Mouse (Mus musculus) Muller cell, postnatal 12 days (primary cell): ENCODE measurements around the gene Lix1.
"Not testable (repeated sequence)": the region's sequence is repeated elsewhere in the genome, so short reads cannot be mapped to it uniquely, and the experiment has no call there.

Source experiments
- DNase-seq: peaks from one replicate; pipeline ENCODE4 v3.0.0-alpha.2; 2015; ENCODE audit errors: inconsistent ontology term

The Lix1 gene

DNA sequence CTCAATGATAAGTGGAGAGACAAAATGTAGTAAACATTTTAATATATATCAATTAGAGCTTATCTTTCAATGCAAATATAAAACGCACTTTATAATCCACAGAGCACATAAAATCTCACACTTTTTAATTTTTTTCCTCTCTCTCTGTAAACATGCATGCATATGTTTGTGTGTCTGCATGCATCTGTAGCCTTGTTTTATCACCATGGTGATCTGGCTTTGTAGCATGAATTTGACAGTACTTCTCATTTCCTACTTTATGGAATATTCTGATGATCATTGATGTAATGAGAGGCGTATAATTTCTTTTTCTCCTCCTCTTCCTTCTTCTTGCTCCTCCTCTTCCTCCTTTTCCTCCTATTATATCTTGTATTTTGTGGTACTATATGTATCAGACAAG lies 9.7 kb downstream of the Lix1 start:
- no peak for DNase-seq

DNA sequence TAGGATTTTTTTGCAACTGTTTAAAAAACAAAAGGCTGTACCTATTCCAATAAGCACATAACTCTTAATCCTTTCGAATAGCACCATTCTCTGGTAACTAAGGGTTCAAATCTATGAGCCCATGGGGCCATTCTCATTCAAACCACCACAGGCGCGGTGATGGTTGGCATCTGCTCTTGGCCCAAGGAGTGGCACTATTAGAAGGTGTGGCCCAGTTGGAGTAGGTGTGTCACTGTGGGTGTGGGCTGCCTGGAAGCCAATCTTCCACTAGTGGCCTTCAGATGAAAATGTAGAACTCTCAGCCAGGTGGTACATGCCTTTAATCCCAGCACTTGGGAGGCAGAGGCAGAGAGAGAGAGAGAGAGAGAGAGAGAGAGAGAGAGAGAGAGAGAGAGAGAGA lies 11.7 kb downstream of the Lix1 start:
- DNase-seq: no peak

DNA sequence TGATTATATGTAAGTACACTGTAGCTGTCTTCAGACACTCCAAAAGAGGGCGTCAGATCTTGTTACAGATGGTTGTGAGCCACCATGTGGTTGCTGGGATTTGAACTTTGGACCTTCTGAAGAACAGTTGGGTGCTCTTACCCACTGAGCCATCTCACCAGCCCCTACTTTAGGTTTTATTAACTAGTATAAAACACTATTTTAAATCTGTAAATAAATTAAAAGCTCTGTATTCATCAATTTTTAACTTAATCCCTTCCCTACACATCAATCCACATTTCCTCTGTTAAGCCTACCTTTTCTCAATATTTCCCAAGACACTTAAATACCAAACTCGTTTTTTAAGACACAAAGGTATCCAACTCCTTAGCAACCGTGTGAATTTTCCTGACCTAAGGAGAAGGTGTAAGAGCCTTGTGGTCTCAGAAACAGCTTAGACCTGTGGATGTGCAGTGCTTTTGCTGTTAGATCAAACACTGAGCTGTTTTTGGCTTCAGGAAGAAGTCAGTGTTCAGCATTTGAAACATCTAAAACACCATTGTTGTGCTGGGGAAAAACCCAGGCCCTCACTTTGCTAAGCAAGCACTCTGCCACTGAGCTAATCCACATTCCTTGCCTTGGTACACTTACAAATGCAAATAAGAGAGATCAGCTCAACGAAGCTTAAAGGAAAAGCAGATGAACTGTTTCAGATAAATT lies 22.3 kb downstream of the Lix1 start:
- peak; percentile 49 for DNase-seq

DNA sequence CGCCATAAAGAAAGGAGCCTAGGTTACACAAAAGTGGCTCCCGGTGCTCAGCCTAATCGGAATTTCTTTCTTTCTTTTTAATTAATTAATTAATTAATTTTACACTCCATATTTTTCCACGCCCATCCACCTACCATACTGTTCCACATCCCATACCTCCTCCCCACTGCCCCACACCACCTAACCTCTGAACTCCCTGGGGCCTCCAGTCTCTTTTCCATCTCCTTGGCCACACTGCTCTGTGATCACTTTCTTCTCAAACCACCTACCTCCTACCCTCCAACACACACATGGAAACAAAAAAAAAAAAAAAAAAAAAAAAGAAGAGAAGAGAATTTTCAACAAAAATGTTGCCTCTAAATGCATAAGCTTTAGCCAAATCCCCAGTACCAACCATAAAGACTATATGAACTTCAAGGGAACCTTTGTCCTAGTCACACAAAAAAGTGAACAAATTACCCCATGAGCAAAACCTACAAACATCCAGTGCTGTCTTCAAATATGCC lies 22.9 kb downstream of the Lix1 start:
- no peak for DNase-seq

DNA sequence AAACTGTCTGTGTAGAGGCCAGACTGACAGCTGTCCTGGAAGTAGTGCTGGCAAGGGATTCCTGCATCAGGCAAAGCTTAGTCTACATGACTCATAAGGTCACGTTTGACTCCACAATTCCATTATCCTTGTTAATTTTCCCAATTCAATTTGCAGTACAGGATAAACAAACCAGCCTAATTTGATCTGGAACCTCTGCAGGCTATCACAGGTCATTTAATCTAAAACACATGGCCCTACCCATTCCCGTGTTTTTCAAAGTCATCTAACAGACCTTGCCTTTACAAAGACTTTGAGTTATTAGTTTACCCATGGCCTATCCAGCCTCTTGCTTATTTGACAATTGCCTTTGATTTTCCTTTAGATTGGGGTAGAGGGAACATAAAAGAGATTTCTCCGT lies 23.4 kb downstream of the Lix1 start:
- DNase-seq: no peak

DNA sequence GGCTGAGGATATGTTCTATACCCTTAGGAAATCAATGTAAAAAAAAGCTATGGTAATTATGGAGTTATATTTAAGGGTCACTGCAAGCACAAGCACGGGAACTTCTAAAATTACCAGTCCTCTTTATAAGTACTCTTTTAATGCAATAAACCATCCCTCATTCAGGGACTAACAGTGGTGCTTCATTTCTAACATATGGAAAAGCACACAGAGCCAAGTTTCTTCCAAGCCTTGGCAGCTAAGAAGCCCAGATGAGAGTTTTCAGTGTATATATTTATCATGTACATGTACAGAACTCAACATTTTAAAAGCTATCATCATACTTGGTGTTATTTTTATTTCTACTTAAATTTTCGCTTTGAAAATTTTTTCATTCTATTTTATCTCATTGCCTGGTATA lies 26.4 kb downstream of the Lix1 start:
- DNase-seq: no peak

DNA sequence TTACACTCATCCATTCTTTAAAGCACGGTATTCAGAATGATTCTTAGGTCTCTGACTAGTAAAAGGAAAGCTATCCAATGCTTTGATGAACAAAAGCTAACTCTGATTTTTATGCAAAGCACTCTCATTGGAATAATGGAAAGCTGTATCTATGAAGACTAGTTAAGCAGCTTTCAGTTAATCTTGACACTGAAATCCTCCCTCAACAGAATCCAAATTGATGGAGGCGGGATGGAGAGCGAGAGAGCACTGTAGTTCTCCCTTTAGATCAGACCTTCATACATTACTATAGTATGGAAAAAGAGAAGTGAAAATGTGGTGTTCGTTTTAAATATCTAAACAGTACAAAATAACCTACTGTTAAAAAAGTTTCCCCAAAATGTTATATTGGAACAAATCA lies 31.2 kb downstream of the Lix1 start:
- DNase-seq: no peak

DNA sequence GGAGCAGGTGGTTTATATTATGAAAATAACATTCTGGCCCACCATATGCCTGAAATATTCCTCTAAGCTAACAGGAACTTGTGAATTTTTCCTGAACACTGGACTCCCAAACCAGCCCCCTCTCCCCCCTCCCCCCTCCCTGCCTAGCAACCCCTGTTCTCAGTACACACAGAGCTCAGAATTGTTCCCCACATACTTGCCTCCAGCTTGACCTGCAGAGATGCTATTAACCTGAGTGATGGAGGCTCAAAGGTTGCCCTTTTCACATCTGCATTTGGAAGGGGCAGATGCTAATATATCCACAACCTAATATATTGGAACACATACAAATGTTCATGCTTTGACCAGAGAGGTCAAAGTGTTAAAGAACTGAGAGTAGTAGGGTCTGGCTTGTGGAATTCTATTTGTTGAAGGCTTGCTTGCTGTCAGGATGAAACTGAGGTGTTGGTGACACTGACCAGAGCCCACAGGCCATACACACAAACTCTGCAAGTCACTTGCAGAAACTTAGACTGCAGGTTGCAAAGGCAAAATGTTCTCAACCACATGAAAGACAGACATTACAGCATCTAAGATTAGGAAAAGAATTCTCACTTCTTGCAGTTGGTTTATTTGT lies 36.2 kb downstream of the Lix1 start:
- no peak for DNase-seq

DNA sequence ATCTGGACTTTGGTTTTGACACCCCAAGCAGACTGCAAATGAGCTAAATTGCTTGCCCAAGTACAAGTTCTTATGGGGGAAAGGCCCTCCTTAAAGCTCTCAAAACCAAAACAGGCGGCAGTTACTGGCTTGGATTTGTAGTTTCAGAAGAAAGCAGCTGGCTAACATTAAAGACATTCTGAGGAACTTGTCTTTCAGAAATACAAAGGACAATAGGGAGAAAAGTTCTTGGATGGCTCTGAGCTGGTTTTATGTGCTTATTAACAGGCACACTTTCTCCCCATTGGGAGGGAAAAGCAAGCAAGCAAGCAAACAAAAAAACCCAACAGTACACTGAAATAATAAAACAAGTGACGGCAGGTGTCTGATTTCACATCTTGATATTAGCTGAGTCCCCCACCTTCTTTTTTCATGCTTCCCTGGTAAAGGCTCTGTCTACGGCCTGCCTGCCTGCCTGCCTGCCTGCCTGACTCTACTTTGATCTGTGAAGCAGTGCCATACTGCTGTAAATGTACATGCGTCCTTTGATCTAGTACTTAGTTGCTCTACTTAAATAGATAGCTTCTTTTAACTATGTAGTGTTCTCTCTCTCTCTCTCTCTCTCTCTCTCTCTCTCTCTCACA lies 39.5 kb downstream of the Lix1 start:
- DNase-seq: no peak

DNA sequence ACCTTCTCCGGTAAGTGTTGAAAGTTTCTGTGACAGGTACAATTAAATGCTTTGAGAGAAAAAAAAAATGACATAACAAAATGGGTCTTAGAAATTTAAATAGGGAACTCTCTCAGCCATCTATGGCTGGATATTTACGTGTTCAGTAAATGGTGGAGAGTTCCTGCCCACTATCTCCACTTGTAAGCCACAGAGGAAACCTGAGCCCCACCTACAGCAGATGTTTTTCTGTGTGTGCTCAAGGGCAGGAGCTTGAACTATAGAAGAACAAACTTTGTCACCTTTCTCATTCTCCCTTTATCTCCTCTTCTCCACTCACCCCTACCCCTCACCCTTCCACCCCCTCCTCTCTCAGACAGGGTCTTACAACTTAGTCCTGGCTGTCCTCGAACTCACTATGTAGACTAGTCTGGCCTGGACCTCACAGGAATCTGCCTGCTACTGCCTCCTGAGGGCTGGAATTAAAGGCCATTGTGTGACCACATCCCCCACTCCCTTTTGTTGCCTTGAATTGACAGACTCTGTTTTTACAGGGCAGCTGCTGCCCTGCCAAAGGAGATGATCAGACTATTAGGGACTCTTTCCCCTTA lies 41.9 kb downstream of the Lix1 start:
- DNase-seq: no peak

DNA sequence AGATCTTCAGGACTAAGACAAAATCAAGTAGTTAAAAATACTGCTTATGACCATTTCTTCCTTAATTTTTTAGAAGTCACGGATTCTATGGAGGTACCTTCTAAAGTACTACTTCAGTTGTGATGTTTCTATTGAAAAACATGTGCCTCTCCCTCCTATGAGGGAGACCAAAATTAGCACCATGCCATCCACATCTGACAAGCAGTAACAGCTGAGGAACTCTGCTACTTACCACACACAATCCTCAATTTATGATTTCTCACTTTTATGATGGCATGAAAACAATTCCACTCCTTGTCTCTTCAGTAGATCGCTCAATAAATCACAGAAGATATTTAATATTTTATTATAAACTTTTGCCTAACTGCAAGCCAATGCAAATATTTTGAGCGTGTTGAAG lies 44.2 kb downstream of the Lix1 start:
- no peak for DNase-seq

DNA sequence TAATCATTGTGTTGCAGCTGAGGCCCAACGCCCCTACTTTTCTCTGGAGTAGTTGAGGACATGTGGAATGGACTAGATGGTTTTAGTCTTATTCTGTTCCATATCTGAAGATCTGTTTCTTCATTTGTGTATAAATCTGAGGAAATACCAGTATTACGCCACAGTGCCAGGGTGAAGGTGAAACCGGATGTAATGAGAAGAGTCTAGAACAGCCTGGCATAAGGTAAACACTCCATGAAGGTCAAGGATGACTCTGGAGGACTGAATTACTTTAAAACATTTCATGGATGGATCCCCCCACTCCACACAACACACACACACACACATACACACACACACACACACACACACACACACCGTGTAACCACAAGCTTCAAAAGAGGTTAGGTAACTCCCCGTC lies 45.3 kb downstream of the Lix1 start:
- no peak for DNase-seq

DNA sequence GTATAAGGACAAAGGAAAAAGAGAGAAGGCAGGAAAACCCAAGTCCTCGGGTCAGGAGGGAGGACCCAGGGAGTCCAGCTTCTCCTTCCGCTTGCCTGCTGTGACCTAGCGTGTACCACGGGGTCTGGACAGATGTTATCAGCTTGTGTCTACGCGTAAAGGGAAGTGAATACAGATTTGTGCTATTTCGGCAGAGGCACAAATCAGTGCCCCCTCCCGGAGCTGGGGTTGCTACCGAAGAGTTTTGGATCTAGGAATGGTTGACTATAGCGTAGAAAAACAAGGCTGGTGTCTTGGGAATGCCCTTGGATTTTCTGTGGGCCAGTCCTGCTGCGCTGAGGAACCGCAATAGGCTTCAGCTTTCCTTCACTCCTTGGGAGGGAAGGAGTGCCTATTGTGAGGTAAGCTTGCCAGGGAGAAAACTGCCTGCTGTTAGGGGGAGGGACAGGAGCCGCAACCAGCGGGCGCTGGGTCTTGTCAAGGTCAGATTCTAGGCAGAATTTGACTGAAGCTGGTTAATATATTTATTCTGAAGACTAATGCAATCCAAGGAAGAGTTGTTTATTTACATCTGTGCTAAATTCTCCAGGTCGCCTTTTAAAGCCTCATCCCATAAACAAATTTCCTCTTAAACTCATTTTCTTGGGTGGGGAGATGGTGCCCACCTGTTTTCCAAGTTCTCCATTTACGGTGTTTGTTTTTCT lies 46.4 kb downstream of the Lix1 start:
- DNase-seq: peak; percentile 32

DNA sequence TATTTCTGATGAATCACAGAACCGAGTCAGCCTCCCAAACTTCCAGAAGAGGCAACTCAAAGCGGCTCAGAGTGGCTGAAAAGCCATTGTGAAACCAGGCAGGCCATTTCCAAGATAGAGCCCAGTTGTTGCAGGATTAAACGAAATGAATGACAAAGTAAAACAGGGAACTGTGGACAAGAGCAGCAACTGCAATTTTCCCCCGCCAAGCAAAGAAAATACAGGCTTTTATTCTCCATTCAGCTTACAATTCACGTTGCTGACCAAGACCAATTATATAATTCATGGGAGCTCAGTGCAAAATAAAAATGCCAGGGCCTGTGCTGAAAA lies 46.9 kb downstream of the Lix1 start:
- peak; percentile 26 for DNase-seq

DNA sequence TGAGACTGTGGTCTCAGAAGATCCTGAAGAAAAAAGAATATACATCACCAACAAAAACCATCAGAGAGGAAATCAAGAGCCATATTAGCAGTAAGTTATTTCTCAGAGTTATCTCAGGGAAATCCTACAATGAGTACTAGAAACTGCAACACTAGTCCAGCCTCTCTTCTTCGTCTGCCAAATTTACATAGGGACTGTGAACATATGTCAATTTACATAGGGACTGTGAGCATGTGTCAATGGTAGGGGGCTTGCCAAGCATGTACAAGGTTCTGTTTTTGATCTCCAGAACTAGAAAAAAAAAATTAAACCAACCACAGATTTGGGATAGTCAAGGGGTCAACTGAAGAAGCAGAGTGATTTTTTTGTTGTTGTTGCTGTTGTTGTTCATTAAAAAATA lies 48.6 kb downstream of the Lix1 start:
- no peak for DNase-seq

DNA sequence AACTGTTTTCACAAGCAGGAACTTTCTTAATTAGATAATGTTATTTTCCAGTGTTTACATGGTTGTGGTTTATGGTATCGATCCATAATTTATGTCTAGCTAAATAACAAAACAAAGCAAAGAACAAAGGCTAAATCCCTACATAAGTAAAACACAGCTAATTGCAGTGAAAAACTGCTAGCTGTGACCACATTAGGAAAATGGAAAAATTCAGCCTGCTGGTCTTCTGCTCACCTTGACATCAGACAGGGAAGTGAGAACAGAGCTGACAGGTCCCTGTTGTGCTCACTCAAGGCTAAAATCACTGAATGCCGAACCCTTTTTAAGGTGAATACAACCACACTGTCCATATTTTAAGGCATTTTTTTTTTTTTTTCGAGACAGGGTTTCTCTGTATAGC lies 50.1 kb downstream of the Lix1 start:
- no peak for DNase-seq

DNA sequence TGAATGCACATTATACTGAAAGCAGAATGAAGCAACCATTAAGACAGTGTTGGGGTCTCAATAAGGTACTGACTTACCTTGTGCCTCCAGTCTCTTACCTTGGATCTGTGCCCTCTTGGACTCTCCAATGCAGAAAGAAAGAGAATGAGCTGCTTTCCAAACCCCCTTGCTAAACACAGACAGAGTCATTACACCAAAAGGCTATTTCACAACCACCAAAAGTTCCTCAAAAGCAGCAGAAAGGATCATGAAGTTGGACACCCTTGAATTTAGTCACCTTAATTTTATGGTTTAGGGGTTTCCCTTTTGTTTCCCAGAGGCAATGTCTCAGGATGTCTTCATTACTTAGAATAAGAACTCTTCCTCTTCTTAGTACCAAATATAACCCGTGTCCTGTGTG lies 52.1 kb downstream of the Lix1 start:
- DNase-seq: no peak

DNA sequence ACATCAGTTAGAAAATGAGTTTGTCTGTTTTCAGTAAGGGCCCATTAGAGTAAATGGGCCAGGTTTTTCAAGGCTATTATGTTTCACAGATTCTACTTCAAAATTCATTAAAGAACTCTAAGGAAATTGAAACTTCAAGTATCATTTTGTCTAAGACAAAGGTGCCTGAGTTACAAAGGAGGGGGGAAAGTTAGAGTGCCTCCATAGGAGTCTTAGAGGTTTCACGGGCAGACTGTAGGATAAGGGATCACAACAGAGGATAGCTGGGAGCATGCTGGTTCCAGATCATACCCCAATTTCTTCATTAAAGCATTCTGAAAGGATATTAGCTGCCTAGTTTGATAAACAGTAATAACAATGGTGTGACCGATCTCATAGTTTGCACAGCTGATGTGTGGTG lies 83.3 kb downstream of the Lix1 start:
- DNase-seq: no peak

DNA sequence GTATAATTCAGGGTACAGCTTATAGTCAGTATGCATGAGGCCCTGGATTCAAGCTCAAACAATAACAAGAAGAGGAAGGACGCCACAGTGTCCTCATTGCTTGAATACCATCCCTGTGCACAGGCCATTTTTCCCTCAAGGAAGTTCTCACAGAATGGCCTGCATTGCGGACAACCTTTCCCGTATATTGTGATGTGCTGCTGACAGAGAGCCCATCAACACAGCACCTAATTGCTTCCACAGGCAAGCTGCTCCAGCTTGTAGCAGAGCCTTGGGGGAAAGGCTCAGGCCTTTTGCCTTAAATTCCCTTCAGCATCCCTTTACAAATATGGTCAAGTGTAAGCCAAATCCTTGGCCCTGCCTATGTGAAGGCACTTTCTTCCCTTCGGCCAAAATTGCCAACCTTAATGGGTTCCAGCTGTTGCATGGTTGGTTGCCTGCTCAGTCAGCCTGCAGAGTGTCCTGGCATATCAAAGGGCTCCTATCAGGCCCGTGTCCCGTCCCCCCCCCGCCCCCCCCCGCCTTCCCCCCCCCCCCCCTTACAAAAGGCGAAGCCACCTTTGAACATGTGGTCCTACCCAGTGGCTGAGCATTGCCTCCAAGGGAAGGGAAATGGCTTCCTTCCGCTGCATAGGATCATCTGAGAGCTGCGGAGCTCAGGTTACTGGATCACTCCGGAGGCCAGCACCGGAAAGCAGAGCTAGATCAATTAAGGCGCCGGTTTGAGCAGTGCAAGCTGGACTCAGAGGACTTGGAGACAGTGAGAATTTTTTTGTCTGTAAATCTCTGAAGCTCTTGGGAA lies 88.5 kb downstream of the Lix1 start:
- DNase-seq: no peak

DNA sequence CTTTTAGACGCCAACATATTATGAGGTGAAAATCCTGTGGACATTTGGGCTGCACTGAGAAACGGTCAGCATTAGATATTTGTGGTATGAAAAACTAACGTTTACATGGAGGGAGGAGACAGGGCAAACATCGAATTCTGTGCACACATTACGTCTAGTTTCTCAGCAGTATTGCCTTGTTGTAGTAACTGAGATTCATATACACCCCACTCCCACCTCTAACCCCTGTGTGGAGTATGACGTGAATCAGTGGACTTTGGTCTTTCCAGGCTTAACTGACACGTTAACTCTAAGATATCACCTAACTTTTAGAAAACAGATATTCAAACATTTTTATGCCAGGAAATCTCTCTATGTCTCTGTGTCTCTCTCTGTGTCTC lies 89.1 kb downstream of the Lix1 start:
- no peak for DNase-seq

DNA sequence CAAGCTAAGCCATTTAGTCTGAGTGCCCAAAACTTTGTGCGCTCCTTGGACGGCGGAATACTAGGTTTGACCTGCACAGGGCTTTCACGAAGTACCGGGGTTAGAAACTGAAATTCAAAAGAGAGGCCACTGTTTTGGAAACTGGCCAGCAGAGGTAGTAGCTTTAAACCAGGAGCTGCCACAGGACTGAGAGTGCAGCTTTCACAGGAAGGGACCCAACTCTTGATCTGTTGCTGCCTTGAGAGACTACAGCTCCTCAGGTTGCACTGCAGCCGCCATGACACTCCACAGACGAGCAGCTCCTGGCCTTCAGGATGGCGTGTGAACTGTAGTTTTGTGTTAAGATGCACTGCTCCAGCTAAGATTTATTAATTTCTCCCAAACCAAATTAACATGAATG lies 89.6 kb downstream of the Lix1 start:
- no peak for DNase-seq

DNA sequence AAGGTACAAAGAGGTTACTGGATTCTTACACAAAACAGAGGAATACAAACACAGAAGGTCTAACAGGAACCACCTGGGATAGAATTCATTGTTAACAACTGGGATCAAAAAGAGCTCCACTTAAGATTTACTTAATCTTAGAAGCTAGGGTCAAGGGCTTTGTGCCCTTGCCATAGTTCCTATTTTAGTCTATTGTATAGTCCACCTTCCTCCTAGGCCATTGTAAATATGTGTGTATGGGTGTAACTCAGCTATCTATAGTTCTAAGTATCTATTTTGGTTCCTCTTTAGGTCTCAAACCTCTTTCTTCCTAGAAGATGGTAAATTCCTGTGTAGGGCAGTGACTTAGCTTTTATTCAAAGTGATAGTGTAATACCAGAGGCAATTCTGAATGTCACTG lies 93.8 kb downstream of the Lix1 start:
- DNase-seq: not testable (repeated sequence)
